Mouse (Mus musculus): ENCODE data around the gene Id1.

DNA sequence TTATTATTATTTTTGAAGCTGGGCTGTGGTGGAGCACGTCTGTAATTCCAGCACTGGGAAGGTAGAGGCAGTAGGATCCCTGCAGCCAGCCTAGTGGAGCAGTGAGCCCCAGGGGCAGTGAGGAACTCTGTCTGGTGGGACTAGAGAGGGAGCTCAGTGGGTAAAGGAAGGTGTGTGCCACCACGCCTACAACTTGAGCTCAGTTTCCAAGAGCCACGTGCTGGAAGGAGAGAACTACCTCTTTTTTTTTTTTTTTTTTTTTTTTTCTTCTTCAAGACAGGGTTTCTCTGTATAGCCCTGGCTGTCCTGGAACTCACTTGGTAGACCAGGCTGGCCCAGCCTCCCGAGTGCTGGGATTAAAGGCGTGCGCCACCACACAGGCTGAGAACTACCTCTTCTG, 27.3 kb downstream of the Id1 start:
- TF ChIP-seq CTCF (IDR thresholded peaks at IDR 0.05; ENCODE audit: low read depth) (no peak), EP300 (IDR thresholded peaks at IDR 0.05; ENCODE audit: low read depth) (no peak)
